Mouse (Mus musculus) embryonic fibroblast, embryonic 13.5 days (primary cell): ENCODE results near the gene Icmt.

Experiments
- CTCF ChIP-seq: IDR thresholded peaks from 2 replicates; pipeline ENCODE4 v1.5.1; 2011; ENCODE audit warnings: mild to moderate bottlenecking, control low read depth, low read length, moderate library complexity, borderline replicate concordance; ENCODE audit not compliant: insufficient read depth
- POLR2A ChIP-seq: IDR thresholded peaks from 2 replicates; pipeline ENCODE4 v1.6.1; 2011; ENCODE audit warnings: low read depth, mild to moderate bottlenecking, control low read depth, low read length, moderate library complexity

GRCm38 (mm10) chr4:152286183-152286582 lies 10.8 kb upstream of the Icmt start:
- TF ChIP-seq CTCF (no peak), POLR2A (0 out of 2 replicates have a peak, but pooled peaks have one; percentile 21)
